Mouse (Mus musculus) heart, postnatal 25 days (tissue): ENCODE data around the gene Clvs2. TPM values are rescaled to one million over a fixed set of nuclear protein-coding genes. Genes with fewer than 3 reads are reported as not detected.

Experiments
- DNase-seq: peaks from one replicate; pipeline ENCODE4 v3.0.0; 2022; ENCODE audit warnings: low spot score
- intact Hi-C: fragments of 180-260 bp; cut with DNase I; formaldehyde crosslinking; loops from one replicate; pipeline ENCODE4 v1.15.1; 2025
- total RNA-seq, 2 experiments: library from RNA; stranded (reverse); gene quantifications; 2 replicates each; pipeline ENCODE4 v1.2.3; 2021

The Clvs2 gene
- total RNA-seq: not detected

- intact Hi-C loops: no loop called here
- no peak for DNase-seq
These were observed at the start of gene Clvs2 for GRCm38 (mm10) chr10:33624131-33624879. Clvs2 (minus strand) TSS chr10:33624769.

GRCm38 (mm10) chr10:33653142-33653541 lies 28.6 kb upstream of the Clvs2 start:
- DNase-seq: no peak
- intact Hi-C loops: no loop called here

GRCm38 (mm10) chr10:33623577-33623991 lies 985 bp downstream of the Clvs2 start:
- intact Hi-C loops: no loop called here
- DNase-seq: no peak

- intact Hi-C loops: no loop called here
- DNase-seq: no peak
These were observed 1.9 kb downstream of the Clvs2 start for GRCm38 (mm10) chr10:33622700-33623099.

GRCm38 (mm10) chr10:33616207-33616606 lies 8.4 kb downstream of the Clvs2 start:
- DNase-seq: no peak
- intact Hi-C loops: no loop called here

- intact Hi-C loops: no loop called here
- no peak for DNase-seq
These were observed 11.4 kb downstream of the Clvs2 start for GRCm38 (mm10) chr10:33613197-33613596.

- intact Hi-C loops: no loop called here
These were observed 31.8 kb downstream of the Clvs2 start for GRCm38 (mm10) chr10:33592732-33593131.

GRCm38 (mm10) chr10:33588800-33589199 lies 35.8 kb downstream of the Clvs2 start:
- no peak for DNase-seq
- intact Hi-C loops: no loop called here

More at GRCm38 (mm10) chr10:33592732-33593131, 31.8 kb downstream of the Clvs2 start:
- peak; percentile 1 for DNase-seq

GRCm38 (mm10) chr10:33587118-33587517 lies 37.5 kb downstream of the Clvs2 start:
- no peak for DNase-seq
- intact Hi-C loops: no loop called here

GRCm38 (mm10) chr10:33558081-33558480 lies 66.5 kb downstream of the Clvs2 start:
- DNase-seq: no peak
- intact Hi-C loops: no loop called here

- intact Hi-C loops: no loop called here
These were observed 84.2 kb downstream of the Clvs2 start for GRCm38 (mm10) chr10:33540331-33540730.

More at GRCm38 (mm10) chr10:33540331-33540730, 84.2 kb downstream of the Clvs2 start:
- no peak for DNase-seq

Other genes with a start within 250 kb of the Clvs2 start
- gene Sult3a2, start 161.9 kb upstream of the Clvs2 start, total RNA-seq: not detected
- not detected for gene Sult3a1, start 233.0 kb upstream of the Clvs2 start, total RNA-seq